Mouse (Mus musculus) heart, postnatal 14 days (tissue): ENCODE measurements around the gene C2cd2l. TPM values are rescaled to one million over a fixed set of nuclear protein-coding genes. Genes with fewer than 3 reads are reported as not detected.
"Not testable (repeated sequence)": the region's sequence is repeated elsewhere in the genome, so short reads cannot be mapped to it uniquely, and the experiment has no call there.

Source experiments
- DNase-seq, 2 experiments: peaks; one replicate each; pipeline ENCODE4 v3.0.0; 2021 to 2022
- intact Hi-C: fragments of 180-260 bp; cut with DNase I; formaldehyde crosslinking; loops from one replicate; pipeline ENCODE4 v1.15.1; 2025
- total RNA-seq, 2 experiments: library from RNA; stranded (reverse); gene quantifications; 2 replicates each; pipeline ENCODE4 v1.2.3; 2021

C2cd2l gene
- total RNA-seq, 2 experiments from 2014 or later: 15.8 to 16.6 TPM

DNA sequence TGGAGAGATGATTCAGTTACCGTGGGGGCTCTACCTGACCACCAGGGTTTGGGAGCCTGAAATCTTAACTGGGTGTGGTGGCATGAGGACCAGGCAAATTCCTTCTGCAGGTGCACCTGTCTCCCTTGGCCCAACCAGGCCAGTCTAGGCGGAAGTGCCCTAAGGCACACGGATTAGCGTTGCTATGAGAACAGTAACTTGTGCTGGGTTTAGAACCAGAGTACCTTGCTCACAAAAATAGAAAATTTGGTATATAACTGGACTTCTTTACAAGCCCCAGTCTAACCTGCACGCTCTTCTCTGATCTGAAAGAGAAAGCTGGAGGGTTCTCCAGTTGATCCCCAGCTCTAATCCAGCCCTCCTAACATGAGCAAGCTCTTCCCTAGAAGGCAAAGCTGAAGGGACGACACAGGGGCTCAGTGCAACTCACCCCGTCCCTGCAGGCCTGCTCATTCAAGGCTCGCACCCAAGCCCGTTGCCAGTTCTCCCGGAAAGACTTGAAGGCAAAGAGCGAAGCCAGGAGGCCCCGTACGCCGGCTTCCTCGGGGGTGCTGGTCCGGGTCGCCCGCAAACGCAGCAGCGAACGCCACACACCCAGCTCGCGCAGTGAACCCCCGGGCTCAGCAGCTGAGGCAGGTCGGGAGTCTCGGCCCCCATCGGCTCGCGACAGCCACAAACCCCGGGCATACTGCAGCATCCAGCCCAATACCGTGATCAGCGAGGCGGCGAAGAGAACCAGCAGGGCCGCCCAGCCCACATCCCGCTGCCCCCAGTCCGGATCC, 789 bp downstream of the C2cd2l start:
- no peak for DNase-seq
- intact Hi-C loops: no loop called here

DNA sequence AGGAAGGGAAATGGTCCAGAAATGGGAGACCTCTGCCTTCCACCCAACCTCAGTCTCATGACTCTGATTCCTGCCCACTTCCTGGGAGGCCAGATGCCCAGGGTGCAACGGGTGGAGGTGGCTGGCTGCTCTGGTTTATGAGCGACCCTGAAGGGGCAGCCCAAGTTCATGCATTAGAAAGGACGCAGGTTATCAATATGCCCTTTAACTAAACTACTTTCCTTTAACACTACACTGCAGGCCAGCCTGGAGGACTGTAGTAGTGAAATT, 1.3 kb downstream of the C2cd2l start:
- DNase-seq: no peak
- intact Hi-C loops: no loop called here

DNA sequence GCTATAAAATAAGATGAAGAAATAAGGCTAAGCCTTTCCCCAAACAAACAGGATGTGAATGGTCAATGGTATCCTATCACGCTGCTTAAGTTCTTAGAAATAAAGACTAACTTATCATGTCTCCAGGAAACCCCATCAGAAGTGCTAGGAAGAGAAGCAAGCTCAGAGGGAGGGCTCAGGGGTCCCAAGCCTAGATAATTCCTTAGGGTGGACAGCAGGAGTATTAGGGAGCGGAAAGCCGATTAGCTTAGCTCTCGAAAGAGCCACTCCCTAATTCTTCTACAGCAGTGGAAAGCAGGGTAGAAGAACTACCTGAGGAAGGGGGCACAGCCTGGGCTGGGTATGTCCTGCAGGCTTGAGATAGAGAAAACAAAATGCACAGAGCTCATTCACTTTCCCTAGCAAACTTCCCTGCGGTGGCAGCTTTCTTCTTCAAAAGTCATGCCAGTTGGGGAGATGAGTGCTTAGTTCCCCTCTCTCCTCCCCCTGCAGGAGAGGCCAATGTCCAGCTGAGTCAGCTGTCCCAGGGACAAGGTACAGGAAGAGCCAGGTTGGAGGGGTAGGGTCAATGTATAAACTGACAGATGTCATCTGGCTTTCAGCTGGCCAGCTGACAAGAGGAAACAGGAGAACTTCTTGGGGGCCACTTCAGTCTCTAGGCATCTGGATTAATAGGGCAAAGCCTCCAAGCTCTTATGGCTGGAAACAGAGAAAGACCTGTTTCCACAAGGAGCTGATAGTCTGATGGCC, 1.8 kb downstream of the C2cd2l start:
- DNase-seq: no peak
- intact Hi-C loops: no loop called here

GRCm38 (mm10) chr9:44317452-44317851, 2.6 kb downstream of the C2cd2l start:
- DNase-seq: no peak
- intact Hi-C loops: no loop called here

DNA sequence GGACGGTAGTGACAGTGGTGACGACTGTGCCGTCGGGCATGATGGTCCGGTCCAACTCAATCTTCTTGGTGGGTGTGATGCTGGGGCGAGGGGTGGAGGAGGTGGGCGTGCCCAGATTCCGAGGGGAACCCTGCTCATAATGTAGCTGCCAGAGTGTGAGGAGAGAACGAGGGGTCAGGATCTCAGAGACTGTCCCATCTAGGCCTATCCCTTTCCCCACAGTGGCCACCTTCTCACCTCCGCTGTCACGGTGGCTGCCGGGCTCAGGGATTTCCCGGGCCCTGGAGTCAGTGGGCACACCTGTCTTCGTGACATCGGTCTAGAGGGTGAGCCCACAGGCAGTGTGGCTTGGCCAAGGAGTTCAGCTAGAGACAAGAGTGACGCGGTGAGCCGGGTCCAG, 5.2 kb downstream of the C2cd2l start:
- DNase-seq: no peak
- intact Hi-C loops: no loop called here

DNA sequence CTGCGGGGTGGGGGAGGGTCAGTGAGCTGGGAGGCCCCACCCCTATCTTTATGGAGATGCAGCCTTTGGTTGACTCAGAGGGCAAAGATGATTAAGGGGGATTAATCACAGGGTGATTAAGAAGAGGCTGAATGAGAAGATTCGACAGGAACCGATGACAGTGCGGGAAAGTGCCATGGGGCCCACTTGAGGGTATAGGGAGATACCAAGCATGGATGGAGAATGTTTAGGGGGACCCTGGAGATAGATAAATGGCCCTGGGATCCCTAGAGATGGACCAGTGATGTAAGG, 5.9 kb downstream of the C2cd2l start:
- no peak for DNase-seq
- intact Hi-C loops: no loop called here

- DNase-seq: no peak
- intact Hi-C loops: no loop called here
These were observed 6.4 kb downstream of the C2cd2l start for GRCm38 (mm10) chr9:44313476-44314256.

DNA sequence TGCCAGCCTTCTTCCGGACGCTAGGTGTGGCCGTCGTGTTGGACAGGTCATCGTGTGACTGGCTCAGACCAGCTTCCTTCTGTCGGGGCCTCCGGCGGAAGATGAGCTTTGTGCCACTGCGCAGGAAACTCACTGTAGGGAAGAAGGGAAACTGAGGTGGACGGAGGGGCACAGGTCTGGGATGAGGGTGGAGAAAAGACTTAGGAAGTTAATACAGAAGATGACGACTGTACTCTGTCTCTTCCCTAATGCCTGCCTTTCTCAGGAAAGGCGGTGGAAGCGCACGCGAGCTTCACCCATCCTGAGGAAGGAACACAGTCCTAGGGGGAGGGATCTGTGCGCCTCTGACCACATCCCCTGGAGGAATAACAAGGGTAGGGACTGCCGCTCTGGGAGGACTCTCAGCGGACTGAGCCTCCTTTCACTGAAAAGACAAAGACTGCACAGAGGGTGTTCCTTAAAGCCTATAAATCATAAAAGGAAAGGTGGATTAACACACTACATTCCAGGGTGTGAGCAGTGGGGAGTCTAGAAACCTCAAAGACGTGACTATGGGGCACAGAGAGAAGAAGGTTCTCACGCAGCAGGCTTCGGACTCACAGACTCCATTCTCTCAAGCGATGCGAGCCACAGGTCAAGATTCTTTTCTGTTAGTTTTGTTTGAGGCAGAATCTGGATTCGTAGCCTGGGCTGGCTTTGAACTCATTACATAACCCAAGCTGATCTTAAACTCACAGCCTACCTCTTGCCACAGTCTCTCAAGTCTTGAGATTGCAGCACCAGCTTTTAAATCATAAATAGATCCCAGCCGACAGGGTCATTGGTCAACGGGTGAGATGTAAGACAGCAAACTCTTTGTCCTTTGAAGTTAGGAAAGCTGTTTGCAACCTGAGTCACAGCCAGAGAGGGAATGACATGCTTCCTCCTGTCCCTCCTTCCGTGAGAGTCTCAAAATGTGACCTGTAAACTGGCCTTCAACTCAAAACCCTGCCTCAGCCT, 8.7 kb downstream of the C2cd2l start:
- peak; percentile 41 to 54 for DNase-seq
- intact Hi-C loops: no loop called here

- intact Hi-C loops: no loop called here
- DNase-seq: peak in 1 of 2 experiments; percentile 16
These were observed 9.3 kb downstream of the C2cd2l start for GRCm38 (mm10) chr9:44310750-44311135.

GRCm38 (mm10) chr9:44309756-44310155, 10.3 kb downstream of the C2cd2l start:
- intact Hi-C loops: no loop called here
- DNase-seq: no peak

GRCm38 (mm10) chr9:44307248-44307647, 12.8 kb downstream of the C2cd2l start:
- DNase-seq: no peak
- intact Hi-C loops: loop anchor here (2.0 kb wide), 1 partner anchor 20 kb away; the partner anchor contains the start of gene Dpagt1

DNA sequence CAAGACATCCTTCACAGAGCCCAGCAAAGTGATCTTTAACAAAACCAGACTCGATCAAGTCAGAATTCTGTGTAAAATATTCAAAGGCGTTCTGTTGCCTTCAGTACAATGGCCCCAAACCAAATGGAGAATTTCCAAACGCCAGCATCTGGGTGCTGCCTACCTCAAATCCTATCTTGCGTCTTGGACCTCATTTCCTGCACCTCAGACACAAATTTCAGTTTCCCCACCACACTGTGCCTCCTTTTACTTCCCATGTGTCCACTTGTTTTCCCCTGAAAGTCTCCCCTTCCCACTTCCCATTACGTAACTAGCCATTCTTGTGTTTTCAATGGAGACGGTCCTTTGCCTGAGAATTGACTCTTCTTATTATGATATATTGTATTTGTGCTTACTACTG, 13.6 kb downstream of the C2cd2l start:
- intact Hi-C loops: loop anchor here (2.0 kb wide), 1 partner anchor 20 kb away; the partner anchor contains the start of gene Dpagt1
- DNase-seq: no peak

- peak; percentile 97 to 98 for DNase-seq
- intact Hi-C loops: loop anchor here (2.0 kb wide), 1 partner anchor 21 kb away; the partner anchor contains the start of gene Dpagt1
These were observed 14.5 kb downstream of the C2cd2l start, which contains the start of gene Hinfp for GRCm38 (mm10) chr9:44305466-44306079. Gene Hinfp (minus strand): TSS chr9:44305671.

GRCm38 (mm10) chr9:44300001-44300400, 20.1 kb downstream of the C2cd2l start:
- not testable (repeated sequence) for DNase-seq
- intact Hi-C loops: loop anchor here (5.0 kb wide), 1 partner anchor 37 kb away; no protein-coding TSS in a partner anchor

GRCm38 (mm10) chr9:44292490-44292889, 27.6 kb downstream of the C2cd2l start:
- peak; percentile 41 to 42 for DNase-seq
- intact Hi-C loops: no loop called here

DNA sequence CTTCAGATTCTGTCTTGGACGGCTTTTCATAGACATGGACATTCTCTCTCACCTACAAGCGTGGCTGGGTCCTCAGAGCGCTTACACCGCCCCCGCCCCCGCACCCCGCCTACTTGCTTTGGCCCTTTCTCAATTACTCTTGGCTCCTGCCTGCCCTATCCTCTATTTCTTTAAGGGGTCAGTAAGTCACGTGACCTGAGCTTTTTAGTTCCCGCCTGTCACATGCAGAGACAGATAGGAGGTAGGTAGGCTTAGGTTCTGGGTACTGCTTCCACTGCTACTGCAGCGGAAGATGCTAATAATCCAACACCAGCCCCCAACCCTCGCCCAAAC, 31.2 kb downstream of the C2cd2l start:
- intact Hi-C loops: no loop called here
- no peak for DNase-seq

- peak; percentile 29 to 34 for DNase-seq
- intact Hi-C loops: no loop called here
These were observed 31.8 kb downstream of the C2cd2l start, which contains the start of gene Abcg4 for GRCm38 (mm10) chr9:44288076-44288958. Gene Abcg4 (minus strand): TSS chr9:44288615.

GRCm38 (mm10) chr9:44287401-44288075, 32.5 kb downstream of the C2cd2l start:
- intact Hi-C loops: no loop called here
- peak in 1 of 2 experiments; percentile 18 for DNase-seq
